Mouse (Mus musculus): Measurements from ENCODE around the gene Brap. TPM values are rescaled to one million over a fixed set of nuclear protein-coding genes. Genes with fewer than 3 reads are reported as not detected.
A peak's percentile ranks its signal among the peaks of the same experiment; 100 is the strongest.
"Not testable (repeated sequence)": the region's sequence is repeated elsewhere in the genome, so short reads cannot be mapped to it uniquely, and the experiment has no call there.

Brap gene
- 61.5 and 65.9 TPM in 2 replicates for total RNA-seq (2017)

DNA sequence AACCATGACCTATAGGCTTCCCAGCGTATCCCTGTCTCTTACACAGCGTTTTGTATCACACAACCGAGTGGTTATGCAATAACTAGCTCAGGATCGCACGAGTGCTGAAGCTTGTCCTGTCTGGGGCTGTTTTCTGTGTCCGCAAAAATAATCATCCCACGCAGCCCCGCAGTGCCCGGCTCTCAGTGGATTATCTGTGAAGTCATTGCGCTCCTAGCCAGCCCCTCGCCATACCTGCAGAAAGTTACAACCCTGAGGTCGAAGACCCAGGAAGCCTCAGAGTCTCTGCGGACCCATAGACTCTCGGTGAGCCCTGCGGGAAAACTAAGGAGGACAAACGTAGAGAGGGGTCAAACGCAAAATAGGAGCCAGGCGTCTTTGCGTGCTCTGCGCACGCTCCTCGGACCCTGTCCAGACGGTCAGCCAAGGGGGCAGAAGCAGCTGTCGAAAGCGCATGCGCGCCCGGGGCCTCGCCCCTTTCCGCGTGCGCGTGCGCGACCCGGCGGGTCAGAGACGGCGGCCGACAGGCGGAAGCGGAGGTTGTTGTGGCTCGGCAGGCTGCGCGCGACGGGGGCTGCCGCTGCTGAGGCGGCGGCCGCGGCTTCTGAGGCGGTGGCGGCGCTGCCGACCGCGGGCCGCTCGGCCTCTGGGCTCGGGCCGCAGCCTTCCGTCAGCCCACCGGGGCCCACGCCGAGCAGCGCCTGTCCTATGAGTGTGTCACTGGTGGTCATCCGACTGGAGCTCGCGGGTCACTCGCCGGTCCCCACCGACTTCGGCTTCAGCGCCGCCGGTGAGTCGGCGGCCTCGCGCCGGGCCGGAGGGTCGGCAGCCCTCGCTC, at the start of gene Brap, which contains the start of gene Acad10:
Brap (plus strand) TSS at position 505 of the 838 bp plus-strand sequence.
Acad10 (minus strand) TSS at position 456 of the 838 bp plus-strand sequence.
- ATAC-seq (replicated peaks in 1 of 2; ENCODE audit: insufficient read depth in 1 of 2, low FRiP score in 2 of 2, low TSS enrichment in 1 of 2, low read depth in 1 of 2, poor library complexity in 2 of 2, severe bottlenecking in 2 of 2), result peak; percentile 46 to 79

DNA sequence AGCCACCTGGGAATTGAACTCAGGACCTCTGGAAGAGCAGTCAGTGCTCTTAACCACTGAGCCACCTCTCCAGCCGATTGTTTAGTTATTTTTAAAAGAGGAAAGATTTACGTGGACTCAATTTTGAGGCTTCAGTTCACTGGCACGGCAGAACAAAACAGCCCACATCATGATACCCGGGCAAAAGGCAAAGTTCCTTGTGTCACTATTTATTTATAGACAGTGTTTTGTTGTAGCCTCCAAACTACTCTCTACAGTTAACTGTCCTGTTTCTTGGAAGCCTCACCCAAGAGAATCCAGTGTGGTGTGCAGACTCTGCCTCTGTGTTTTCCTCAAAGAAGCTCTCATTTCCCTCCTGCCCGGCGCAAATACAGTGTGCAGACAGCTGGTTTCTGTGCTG, 48.3 kb upstream of the Brap start:
- ATAC-seq (replicated peaks in 1 of 2; ENCODE audit: insufficient read depth in 1 of 2, low FRiP score in 2 of 2, low TSS enrichment in 1 of 2, low read depth in 1 of 2, poor library complexity in 2 of 2, severe bottlenecking in 2 of 2), result no peak

- not testable (repeated sequence) for ATAC-seq (replicated peaks in 1 of 2; ENCODE audit: insufficient read depth in 1 of 2, low FRiP score in 2 of 2, low TSS enrichment in 1 of 2, low read depth in 1 of 2, poor library complexity in 2 of 2, severe bottlenecking in 2 of 2)
Measured at GRCm38 (mm10) chr5:121614921-121615320, 45.4 kb upstream of the Brap start.

DNA sequence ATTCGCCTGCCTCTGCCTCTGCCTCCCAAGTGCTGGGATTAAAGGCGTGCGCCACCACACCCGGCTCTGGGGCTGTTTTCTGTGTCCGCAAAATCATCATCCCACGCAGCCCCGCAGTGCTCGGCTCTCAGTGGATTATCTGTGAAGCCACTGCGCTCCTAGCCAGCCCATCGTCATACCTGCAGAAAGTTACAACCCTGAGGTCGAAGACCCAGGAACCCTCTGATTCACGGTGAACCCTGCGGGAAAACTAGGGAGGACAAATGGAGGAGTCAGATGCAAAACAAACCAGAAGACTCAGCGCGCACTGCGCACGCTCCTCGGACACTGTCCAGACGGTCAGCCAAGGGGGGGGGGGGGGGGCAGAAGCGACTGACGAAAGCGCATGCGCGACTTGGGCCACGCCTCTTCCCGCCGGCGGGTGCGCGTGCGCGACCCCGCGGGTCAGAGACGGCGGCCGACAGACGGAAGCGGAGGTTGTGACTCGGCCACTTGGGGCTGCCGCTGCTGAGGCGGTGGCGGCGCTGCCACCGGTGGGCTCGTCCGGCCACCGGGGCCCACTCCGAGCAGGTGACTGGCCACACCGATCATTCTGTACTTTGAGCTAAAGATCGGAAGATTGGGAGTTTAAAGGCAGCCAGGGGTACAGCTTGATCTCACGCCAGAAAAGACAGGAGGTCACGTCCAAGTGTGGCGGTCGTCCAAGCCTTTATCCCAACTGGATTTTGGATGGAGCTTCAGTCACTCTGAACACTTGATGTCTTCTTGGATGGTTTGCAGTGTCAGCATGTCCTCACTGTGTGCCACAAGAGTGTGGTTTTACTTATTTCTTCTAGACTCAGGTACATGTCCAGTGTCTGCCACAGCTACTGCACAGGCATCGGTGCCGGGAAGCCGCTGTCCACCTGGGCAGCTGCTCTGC, 41.5 kb upstream of the Brap start, which contains the start of gene Acad12:
Acad12 (minus strand) TSS at position 347 of the 922 bp plus-strand sequence.
- ATAC-seq (replicated peaks in 1 of 2; ENCODE audit: insufficient read depth in 1 of 2, low FRiP score in 2 of 2, low TSS enrichment in 1 of 2, low read depth in 1 of 2, poor library complexity in 2 of 2, severe bottlenecking in 2 of 2), result peak; percentile 81 to 82; a peak in 3 of 4 replicates

- ATAC-seq (replicated peaks in 1 of 2; ENCODE audit: insufficient read depth in 1 of 2, low FRiP score in 2 of 2, low TSS enrichment in 1 of 2, low read depth in 1 of 2, poor library complexity in 2 of 2, severe bottlenecking in 2 of 2), result no peak
Measured at GRCm38 (mm10) chr5:121621102-121621501, 39.3 kb upstream of the Brap start.

- no peak for ATAC-seq (replicated peaks in 1 of 2; ENCODE audit: insufficient read depth in 1 of 2, low FRiP score in 2 of 2, low TSS enrichment in 1 of 2, low read depth in 1 of 2, poor library complexity in 2 of 2, severe bottlenecking in 2 of 2)
Measured at GRCm38 (mm10) chr5:121623241-121623640, 37.1 kb upstream of the Brap start.

DNA sequence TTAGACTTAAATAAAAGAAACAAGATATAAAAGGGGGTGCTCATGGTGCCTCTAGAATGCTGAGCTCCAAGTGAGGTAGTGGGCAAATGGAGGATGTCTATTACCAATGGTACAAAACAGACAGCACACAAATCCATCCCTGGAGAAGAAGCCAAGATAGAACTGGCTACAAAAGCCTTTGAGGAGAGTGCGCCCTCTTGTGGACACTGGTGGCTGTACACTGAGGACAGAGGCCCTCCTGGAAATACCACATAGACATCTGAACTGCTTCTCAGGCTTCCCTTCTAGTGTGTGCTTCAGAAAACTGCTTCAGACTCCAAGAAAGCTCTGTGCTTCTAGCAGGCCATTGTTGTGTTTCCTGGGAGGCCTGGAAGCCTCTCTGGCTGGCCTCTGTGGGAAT, 32.5 kb upstream of the Brap start:
- ATAC-seq (replicated peaks in 1 of 2; ENCODE audit: insufficient read depth in 1 of 2, low FRiP score in 2 of 2, low TSS enrichment in 1 of 2, low read depth in 1 of 2, poor library complexity in 2 of 2, severe bottlenecking in 2 of 2), result peak; percentile 56 to 69; a peak in 2 of 4 replicates

DNA sequence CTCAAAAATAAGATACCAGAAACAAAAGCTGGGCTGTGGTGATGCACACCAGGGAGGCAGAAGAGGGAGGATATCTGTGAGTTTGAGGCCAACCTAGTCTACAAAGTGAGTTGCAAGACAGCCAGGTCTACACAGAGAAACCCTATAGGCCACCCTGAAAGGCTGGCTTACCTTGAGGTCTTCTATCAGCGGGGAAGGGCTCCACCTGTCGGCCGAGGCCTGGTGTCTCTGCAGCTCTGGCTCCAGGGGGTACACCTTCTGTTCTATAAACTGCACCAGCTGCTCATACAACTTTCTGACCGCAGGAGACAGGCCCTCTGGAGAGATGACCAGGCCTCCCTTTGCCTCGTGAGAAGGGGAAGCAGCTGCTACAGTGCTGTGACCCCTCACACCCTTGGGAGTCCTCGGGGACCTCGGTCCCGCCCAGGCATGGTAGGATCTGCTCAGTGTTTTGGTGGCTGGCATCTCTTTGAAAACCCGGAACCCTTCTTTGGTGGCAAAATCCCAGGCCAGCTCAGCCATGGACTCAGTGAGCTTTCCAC, 29.2 kb upstream of the Brap start:
- not testable (repeated sequence) for ATAC-seq (replicated peaks in 1 of 2; ENCODE audit: insufficient read depth in 1 of 2, low FRiP score in 2 of 2, low TSS enrichment in 1 of 2, low read depth in 1 of 2, poor library complexity in 2 of 2, severe bottlenecking in 2 of 2)

DNA sequence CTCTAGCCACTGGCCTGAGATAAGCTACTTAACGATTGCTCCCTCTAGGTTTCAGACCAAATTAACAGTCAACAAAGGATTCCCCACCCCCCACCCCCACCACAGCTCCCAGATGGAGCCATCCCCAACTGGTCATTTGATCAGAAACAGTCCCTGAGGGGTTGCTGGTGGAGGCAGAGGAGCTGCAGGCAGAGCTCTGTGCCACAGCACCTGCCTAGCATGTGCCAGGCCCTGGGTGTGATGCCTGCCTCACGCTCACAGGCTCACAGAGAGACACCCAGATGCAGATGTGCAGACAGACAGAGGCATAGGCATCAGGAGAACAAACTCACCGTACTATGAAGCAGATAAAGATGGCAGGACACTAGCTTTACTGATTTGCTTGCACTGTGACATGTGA, 27.6 kb upstream of the Brap start:
- ATAC-seq (replicated peaks in 1 of 2; ENCODE audit: insufficient read depth in 1 of 2, low FRiP score in 2 of 2, low TSS enrichment in 1 of 2, low read depth in 1 of 2, poor library complexity in 2 of 2, severe bottlenecking in 2 of 2), result no peak

DNA sequence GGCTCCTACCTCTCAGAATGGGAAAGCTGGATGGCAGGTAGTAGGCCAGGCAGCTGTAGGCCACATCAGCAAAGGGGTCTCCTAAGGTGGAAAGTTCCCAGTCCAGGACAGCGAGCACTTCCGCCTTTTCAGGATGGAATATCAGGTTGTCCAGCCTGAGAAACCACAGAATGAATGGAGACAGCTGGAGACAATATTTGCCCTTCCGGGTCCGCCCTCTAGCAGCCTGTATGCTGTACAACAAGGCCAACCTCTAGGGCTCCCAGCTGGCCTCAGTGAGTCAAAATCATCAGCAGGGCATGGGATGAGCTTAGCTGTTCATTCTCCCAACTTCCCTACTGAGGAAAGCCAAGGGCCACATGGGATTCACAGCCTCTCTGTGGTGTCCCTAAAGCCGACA, 25.7 kb upstream of the Brap start:
- ATAC-seq (replicated peaks in 1 of 2; ENCODE audit: insufficient read depth in 1 of 2, low FRiP score in 2 of 2, low TSS enrichment in 1 of 2, low read depth in 1 of 2, poor library complexity in 2 of 2, severe bottlenecking in 2 of 2), result no peak

GRCm38 (mm10) chr5:121637296-121637695, 23.1 kb upstream of the Brap start:
- no peak for ATAC-seq (replicated peaks in 1 of 2; ENCODE audit: insufficient read depth in 1 of 2, low FRiP score in 2 of 2, low TSS enrichment in 1 of 2, low read depth in 1 of 2, poor library complexity in 2 of 2, severe bottlenecking in 2 of 2)

DNA sequence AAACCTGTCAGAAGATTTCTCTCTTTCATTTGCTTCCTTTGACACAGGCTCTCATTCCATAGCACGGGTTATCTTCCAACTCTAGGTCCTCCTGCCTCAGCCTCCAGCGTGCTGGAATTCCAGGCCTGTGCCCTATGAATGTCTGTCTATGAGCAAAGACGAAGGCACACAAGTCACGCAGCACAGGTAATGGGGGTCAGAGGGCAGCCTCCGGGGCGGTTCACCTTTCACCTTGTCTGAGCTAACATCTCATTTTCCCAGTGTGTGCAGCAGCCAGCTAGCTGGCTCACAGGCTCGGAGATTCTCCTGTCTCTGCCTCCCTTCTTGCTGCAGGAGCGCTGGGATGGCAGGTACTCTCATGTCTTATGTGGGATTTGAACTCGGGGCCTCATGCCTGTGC, 20.8 kb upstream of the Brap start:
- no peak for ATAC-seq (replicated peaks in 1 of 2; ENCODE audit: insufficient read depth in 1 of 2, low FRiP score in 2 of 2, low TSS enrichment in 1 of 2, low read depth in 1 of 2, poor library complexity in 2 of 2, severe bottlenecking in 2 of 2)

DNA sequence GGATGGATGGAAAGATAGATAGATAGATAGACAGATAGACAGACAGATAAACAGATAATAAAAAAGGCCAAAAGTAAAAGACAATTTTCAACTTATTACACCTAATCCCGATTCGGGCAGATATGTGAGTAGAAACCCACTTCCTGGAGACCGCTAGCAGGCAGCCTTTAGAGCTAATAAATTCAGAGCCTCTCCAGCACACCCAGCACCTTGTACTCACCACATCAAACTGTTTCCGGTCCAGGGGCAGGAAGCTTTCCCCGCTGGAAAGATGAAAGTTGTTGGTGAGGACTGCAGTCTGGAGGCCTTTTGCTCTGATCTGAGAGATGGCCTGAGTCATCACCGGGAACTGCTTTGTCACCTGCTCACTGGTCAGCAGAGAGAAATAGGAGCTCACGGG, 11.2 kb upstream of the Brap start:
- no peak for ATAC-seq (replicated peaks in 1 of 2; ENCODE audit: insufficient read depth in 1 of 2, low FRiP score in 2 of 2, low TSS enrichment in 1 of 2, low read depth in 1 of 2, poor library complexity in 2 of 2, severe bottlenecking in 2 of 2)

DNA sequence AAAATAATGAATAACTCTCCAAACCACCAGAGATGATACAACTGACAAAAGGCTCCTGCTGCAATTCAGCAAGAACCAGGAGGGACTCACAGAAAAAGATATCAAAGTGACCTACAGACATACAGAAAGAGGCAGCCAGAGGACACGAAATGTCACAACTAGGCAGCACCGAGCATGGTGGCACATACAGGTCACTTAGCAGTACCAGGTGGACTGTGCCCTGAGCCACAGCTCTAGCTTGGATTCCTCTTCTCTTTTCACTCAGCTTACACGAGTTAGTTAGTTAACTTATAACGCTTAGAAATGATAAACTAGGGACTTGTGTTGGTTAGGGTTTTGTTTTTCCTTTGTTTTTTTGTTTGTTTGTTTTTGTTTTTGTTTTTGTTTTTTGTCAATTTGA, 5.8 kb upstream of the Brap start:
- ATAC-seq (replicated peaks in 1 of 2; ENCODE audit: insufficient read depth in 1 of 2, low FRiP score in 2 of 2, low TSS enrichment in 1 of 2, low read depth in 1 of 2, poor library complexity in 2 of 2, severe bottlenecking in 2 of 2), result no peak

DNA sequence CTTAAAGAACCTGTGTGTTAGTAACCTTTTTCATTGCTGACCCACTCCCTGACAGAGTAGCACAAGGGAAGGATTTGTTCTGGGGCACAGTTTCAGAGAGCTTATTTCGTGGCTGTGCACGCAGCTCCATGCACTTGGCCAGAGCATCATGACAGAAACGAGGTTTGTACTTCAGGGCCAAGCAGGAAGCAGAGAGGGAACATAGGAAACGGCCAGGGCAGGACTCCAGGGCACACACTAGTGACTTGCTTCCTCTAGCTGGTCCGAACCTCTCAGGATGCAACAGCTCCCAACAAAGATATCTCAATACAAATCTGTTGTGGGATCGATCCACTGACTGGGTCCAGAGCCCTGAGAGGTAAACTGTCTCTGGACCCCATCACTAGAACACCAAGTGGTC, 3.5 kb upstream of the Brap start:
- ATAC-seq (replicated peaks in 1 of 2; ENCODE audit: insufficient read depth in 1 of 2, low FRiP score in 2 of 2, low TSS enrichment in 1 of 2, low read depth in 1 of 2, poor library complexity in 2 of 2, severe bottlenecking in 2 of 2), result not testable (repeated sequence)

- not testable (repeated sequence) for ATAC-seq (replicated peaks in 1 of 2; ENCODE audit: insufficient read depth in 1 of 2, low FRiP score in 2 of 2, low TSS enrichment in 1 of 2, low read depth in 1 of 2, poor library complexity in 2 of 2, severe bottlenecking in 2 of 2)
Measured at GRCm38 (mm10) chr5:121657656-121658055, 2.7 kb upstream of the Brap start.

GRCm38 (mm10) chr5:121660897-121661254, 513 bp downstream of the Brap start:
- ATAC-seq (replicated peaks in 1 of 2; ENCODE audit: insufficient read depth in 1 of 2, low FRiP score in 2 of 2, low TSS enrichment in 1 of 2, low read depth in 1 of 2, poor library complexity in 2 of 2, severe bottlenecking in 2 of 2), result peak; percentile 28 to 55; a peak in 2 of 4 replicates

DNA sequence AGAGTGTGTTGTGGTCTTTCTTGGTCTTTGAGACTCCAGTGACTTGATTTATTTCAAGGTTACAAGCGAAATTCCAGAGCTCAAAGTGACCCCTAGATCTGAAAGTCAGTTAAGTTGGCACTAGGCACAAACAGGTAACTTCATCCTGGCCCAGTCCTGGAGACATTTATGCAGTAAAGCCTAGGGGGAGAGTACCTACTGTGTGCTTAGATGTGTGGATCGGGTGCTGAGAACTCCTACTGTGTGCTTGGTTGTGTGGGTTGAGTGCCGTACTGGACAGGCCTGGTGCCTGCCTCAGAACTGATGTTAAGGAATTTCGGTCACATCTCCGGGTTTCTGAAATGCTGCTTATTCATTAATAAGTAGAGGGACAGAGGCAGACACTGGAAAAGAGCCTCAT, 1.1 kb downstream of the Brap start:
- no peak for ATAC-seq (replicated peaks in 1 of 2; ENCODE audit: insufficient read depth in 1 of 2, low FRiP score in 2 of 2, low TSS enrichment in 1 of 2, low read depth in 1 of 2, poor library complexity in 2 of 2, severe bottlenecking in 2 of 2)

Data from hematopoietic stem cell, adult 5-6 weeks (primary cell).